Mouse (Mus musculus): ENCODE data around the gene B3gat3. TPM values are rescaled to one million over a fixed set of nuclear protein-coding genes. Genes with fewer than 3 reads are reported as not detected.
A peak's percentile ranks its signal among the peaks of the same experiment; 100 is the strongest.

Gene B3gat3
- polyA plus RNA-seq, 1 experiment from 2014 or later: 51.5 TPM

DNA sequence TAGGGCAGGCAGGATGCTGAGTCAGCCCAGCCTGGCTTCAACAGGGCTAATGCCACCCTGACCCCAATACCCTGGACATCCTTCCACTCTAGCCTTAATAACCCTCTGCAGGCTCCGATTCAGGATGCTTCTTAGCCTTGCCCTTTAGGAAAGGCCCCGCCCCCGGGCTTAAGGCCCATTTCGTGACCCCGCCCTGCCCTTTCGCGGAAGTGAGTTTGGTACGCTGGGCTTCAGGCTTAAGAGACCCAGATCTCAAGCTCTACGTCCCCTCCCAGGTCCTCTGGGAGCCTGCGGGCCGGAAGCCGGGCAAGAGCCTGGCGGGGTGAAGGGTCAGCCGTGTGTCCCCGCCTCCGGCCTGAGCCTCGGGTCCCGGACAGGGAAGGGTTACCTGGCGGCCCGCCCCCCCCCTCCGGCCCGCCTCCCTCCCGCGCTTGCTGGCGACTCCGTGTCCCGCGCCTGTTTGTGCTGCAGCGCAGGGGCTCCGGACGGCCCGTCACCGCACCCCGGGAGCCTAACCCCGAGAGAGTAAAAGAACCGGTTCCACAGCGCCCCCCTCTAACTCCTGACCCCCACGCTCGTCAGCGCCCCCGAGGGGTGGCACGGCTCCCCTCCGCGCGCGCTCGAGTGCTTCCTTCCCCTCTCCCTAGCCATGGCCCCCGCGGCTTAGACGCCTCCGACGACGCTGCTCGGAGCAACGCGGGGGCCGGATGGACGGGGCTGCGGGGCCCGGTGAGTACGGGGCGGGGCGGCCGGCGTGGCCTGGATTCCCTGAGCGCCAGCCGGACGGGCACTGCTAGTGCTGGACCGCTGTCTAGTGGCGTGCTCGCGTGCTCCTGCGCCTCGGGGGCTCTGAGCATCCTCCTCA is 9.3 kb downstream of the B3gat3 start, which contains the start of the genes Rom1 and Eml3:
Gene Rom1, minus strand, starts transcription at position 133 of the 865 bp plus-strand sequence.
Gene Eml3, plus strand, starts transcription at position 329 of the 865 bp plus-strand sequence.
- peak within 1 kb of the TSS; percentile 84 for H3K4me3 ChIP-seq (replicated peaks)
- H3K9ac ChIP-seq: peak within 1 kb of the TSS; percentile 68
- no peaks in the 10 kb centered on the region for H3K27me3 ChIP-seq
- peaks cover 48% of the 10 kb centered on the region for H3K36me3 ChIP-seq
- no peaks in the 10 kb centered on the region for H3K9me3 ChIP-seq (replicated peaks)
- WGBS: under 1% methylated on average over 61 of the region's 74 CpGs
- H3K27ac ChIP-seq (replicated peaks): peak within 1 kb of the TSS; percentile 83
- ATAC-seq (ENCODE audit: insufficient number of reproducible peaks, low FRiP score, low TSS enrichment, low read depth): peak; percentile 76
- peak within 1 kb of the TSS; percentile 73 for H3K4me2 ChIP-seq (replicated peaks)
- H3K4me1 ChIP-seq: peaks cover 18% of the 10 kb centered on the region

DNA sequence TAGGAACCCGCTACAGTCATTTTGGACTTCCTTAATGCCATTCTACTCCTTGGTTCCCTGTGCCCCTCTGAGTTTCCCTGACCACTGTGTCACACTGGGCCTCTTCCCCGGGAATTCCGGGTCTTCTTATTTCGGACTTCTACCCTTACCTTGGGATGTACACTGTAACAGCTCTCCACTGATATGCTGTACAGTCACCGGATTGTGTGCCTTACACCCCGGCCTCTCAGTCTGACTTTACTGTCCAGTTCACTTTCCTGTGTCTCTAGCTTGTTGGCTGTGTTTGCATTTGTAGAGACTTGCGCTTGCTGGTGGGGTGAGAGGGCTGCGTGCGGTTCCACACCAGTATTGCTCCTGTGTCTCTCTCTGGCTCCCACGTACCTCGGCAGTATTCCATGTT is 9.9 kb downstream of the B3gat3 start:
- WGBS: 8% methylated on average over 11 of the region's 11 CpGs
- peak overlapping the region; percentile 73 for H3K4me2 ChIP-seq (replicated peaks)
- H3K9ac ChIP-seq: peak overlapping the region; percentile 68
- peak overlapping the region; percentile 83 for H3K27ac ChIP-seq (replicated peaks)
- peaks cover 18% of the 10 kb centered on the region for H3K4me1 ChIP-seq
- peaks cover 54% of the 10 kb centered on the region for H3K36me3 ChIP-seq
- H3K4me3 ChIP-seq (replicated peaks): peak overlapping the region; percentile 84
- H3K9me3 ChIP-seq (replicated peaks): no peaks in the 10 kb centered on the region
- H3K27me3 ChIP-seq: no peaks in the 10 kb centered on the region
- no peak for ATAC-seq (ENCODE audit: insufficient number of reproducible peaks, low FRiP score, low TSS enrichment, low read depth)

DNA sequence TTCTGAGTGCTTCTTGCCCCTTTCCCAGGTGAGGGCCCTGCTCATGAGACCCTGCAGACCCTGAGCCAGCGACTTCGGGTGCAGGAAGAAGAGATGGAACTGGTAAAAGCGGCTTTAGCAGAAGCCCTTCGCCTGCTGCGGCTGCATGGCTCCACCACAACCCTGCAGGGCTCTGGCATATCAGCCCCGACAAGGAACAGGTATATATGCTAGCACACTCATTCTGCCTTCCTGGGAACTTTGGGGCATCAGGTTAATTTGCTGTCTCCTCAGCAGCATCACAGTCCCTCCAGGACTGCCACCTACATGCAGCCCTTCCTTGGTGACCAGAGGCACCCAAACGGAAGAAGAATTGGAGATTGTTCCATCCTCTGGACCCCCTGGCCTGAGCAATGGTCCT is 10.6 kb downstream of the B3gat3 start:
- Histone ChIP-seq H3K9me3 (replicated peaks) (no peaks in the 10 kb centered on the region), H3K27ac (replicated peaks) (no peak overlapping the region), H3K36me3 (peaks cover 55% of the 10 kb centered on the region), H3K27me3 (no peaks in the 10 kb centered on the region), H3K4me1 (peaks cover 18% of the 10 kb centered on the region), H3K4me2 (replicated peaks) (peak overlapping the region; percentile 73), H3K4me3 (replicated peaks) (peak overlapping the region; percentile 84), H3K9ac (0 out of 2 replicates have a peak overlapping the region, but pooled peaks have one; percentile 68)
- ATAC-seq (ENCODE audit: insufficient number of reproducible peaks, low FRiP score, low TSS enrichment, low read depth): no peak
- WGBS: 60% methylated on average over 7 of the region's 7 CpGs

DNA sequence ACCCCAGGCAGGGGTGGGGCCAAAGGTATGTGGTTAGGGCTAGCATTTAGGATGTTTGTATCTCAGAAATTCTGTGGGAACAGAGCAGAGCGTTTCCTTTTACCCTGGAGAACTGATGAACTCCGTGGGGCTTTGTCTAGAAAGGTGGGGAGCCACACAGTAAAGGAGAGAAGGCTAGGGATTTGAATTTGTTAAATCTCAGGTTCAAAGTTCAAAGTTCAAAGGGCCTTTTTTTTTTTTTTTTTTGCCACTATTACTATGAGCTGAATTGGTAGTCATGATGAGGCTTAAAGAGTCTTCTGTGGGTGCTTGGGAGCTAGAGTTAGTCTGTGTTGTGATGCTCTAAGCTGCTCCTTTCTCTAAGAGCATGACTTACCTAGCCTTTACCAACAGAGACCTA is 16.6 kb downstream of the B3gat3 start:
- H3K9me3 ChIP-seq (replicated peaks): no peaks in the 10 kb centered on the region
- H3K9ac ChIP-seq: no peak overlapping the region
- H3K36me3 ChIP-seq: peaks cover 70% of the 10 kb centered on the region
- 88% methylated on average over 2 of the region's 2 CpGs for WGBS
- H3K27me3 ChIP-seq: no peaks in the 10 kb centered on the region
- no peak overlapping the region for H3K4me2 ChIP-seq (replicated peaks)
- no peak overlapping the region for H3K27ac ChIP-seq (replicated peaks)
- no peak overlapping the region for H3K4me3 ChIP-seq (replicated peaks)
- no peak for ATAC-seq (ENCODE audit: insufficient number of reproducible peaks, low FRiP score, low TSS enrichment, low read depth)
- peaks cover 10% of the 10 kb centered on the region for H3K4me1 ChIP-seq

DNA sequence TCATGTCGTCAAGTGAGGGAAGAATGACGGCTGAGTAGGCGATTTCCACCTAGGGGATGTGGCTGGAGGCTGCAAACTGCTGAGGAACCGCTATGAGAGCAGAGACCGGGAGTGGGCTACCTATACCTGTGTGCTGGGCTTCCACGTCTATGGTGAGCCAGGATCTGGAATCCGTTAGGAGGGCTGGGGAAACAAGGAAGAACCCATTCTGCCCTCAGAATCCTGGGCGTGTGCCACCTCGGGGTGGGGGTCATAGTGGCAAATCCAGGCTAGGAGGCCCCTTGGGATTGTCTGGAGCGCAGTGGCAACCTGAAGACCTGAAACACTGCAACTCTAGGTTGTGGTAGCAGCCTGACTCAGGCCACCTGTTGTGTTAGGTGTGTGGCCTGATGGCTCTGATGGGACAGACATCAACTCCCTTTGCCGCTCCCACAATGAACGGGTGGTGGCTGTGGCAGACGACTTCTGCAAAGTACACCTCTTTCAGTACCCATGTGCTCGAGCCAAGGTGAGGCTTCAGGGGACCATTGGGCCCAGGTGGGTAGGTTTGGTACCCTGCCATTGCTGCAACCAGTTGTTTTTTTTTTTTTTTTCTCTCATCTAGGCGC is 20.5 kb downstream of the B3gat3 start:
- Histone ChIP-seq H3K36me3 (peaks cover 49% of the 10 kb centered on the region), H3K27ac (replicated peaks) (peak overlapping the region; percentile 99), H3K4me3 (replicated peaks) (peak overlapping the region; percentile 68; the same call in 1 of the 2 replicates), H3K9me3 (replicated peaks) (no peaks in the 10 kb centered on the region), H3K4me1 (peaks cover 39% of the 10 kb centered on the region), H3K4me2 (replicated peaks) (peak overlapping the region; percentile 61; the same call in 1 of the 2 replicates), H3K27me3 (no peaks in the 10 kb centered on the region), H3K9ac (peak overlapping the region; percentile 21; the same call in 1 of the 2 replicates)
- ATAC-seq (ENCODE audit: insufficient number of reproducible peaks, low FRiP score, low TSS enrichment, low read depth): no peak
- WGBS: 69% methylated on average over 15 of the region's 15 CpGs

DNA sequence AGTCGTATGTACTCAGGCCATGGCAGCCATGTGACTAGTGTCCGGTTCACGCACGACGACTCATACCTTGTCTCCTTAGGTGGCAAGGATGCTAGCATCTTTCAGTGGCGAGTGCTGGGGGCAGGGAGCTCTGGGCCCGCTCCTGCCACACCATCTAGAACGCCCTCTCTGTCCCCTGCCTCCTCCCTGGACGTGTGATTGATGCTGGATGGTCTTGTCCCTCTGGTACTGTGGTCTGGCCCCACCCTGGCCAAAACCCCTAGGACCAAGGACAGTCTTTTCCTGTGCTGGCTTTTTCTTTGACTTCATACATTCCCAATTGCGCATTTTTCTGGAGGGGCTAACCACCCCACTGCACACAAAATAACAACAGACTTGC is 21.0 kb downstream of the B3gat3 start:
- H3K27me3 ChIP-seq: no peaks in the 10 kb centered on the region
- H3K9ac ChIP-seq: peak overlapping the region; percentile 21; the same call in 1 of the 2 replicates
- no peaks in the 10 kb centered on the region for H3K9me3 ChIP-seq (replicated peaks)
- peak overlapping the region; percentile 99 for H3K27ac ChIP-seq (replicated peaks)
- peak overlapping the region; percentile 61 for H3K4me2 ChIP-seq (replicated peaks)
- H3K4me3 ChIP-seq (replicated peaks): peak overlapping the region; percentile 68
- peaks cover 40% of the 10 kb centered on the region for H3K4me1 ChIP-seq
- WGBS: 36% methylated on average over 10 of the region's 10 CpGs
- 0 out of 2 replicates have a peak, but pooled peaks have one; percentile 2 for ATAC-seq (ENCODE audit: insufficient number of reproducible peaks, low FRiP score, low TSS enrichment, low read depth)
- H3K36me3 ChIP-seq: peaks cover 50% of the 10 kb centered on the region

DNA sequence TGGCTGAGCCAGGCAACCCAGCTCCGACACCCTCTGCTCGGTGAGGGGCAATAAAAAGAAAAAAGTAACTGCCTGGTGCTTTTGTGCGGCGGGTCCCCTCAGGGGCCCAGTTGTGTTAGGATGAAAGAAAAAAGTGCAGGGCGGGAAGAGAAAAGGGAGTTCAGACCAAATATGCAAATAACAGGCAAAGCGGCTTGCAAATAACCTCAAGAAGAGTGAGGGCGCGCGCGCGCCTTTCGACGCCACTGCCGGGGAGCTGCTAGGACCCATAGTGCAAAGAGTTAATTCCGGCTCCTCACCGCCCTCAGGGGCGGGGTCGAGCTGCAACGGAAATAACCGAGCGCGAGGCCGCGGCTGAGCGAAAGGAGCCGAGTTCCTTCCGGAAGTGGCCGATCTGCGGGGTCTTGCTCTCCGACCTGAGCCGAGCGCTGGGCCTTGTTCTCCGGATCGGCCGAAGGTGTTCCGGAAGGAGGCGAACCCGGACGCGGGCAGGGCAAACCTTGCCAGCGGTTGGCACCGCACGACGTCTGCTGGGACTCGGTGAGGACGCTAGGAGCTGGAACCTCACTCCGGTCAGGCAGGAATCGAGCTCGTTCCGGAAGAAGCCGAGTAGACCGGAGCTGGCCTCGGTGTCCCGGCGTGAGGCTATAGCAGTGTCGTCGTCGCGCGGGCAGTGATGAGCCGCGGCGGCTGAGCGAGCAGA is 21.5 kb downstream of the B3gat3 start, which contains the start of gene Mta2:
Gene Mta2, plus strand, starts transcription at position 361 of the 703 bp plus-strand sequence.
- Histone ChIP-seq H3K4me3 (replicated peaks) (peak within 1 kb of the TSS; percentile 68), H3K9me3 (replicated peaks) (no peaks in the 10 kb centered on the region), H3K27ac (replicated peaks) (peak within 1 kb of the TSS; percentile 99), H3K4me1 (peaks cover 40% of the 10 kb centered on the region), H3K9ac (peak within 1 kb of the TSS; percentile 97), H3K27me3 (no peaks in the 10 kb centered on the region), H3K4me2 (replicated peaks) (peak within 1 kb of the TSS; percentile 61), H3K36me3 (peaks cover 49% of the 10 kb centered on the region)
- under 1% methylated on average over 64 of the region's 64 CpGs for WGBS
- peak; percentile 92 for ATAC-seq (ENCODE audit: insufficient number of reproducible peaks, low FRiP score, low TSS enrichment, low read depth)

DNA sequence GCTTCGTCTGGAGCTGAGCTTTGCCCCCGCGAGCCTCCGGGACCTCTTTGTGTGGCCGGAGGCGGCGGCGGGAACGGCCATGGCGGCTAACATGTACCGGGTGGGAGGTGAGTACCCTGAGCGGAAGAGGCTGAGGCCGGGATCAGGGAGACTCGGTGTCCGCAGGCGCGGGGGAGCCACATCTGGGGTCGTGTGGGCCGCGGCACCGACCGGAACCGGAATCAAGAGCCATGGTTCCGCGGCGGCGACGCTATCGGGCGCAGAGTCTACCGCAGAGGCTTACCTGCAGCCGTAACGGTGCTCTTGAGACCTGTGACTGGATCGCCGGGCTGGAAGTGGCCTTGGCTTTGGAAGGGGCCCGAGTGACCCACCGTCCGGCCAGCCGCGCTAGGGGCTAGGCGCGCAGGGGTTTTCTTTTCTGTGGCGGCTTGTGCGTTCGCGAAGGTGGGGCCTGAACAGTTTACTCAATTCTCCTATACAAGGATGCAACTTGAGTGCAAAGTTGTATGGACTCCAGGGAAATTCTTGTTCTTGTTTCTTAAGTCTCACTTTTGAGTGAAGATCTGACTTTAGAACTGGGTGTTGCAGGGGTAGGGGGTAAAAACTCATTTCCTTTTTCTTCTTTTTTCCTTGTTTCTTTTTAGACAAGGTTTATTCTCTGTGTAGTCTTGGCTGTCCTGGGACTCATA is 22.2 kb downstream of the B3gat3 start:
- WGBS: under 1% methylated on average over 46 of the region's 46 CpGs
- ATAC-seq (ENCODE audit: insufficient number of reproducible peaks, low FRiP score, low TSS enrichment, low read depth): peak; percentile 36
- Histone ChIP-seq H3K36me3 (peaks cover 48% of the 10 kb centered on the region), H3K4me3 (replicated peaks) (peak overlapping the region; percentile 68), H3K9ac (peak overlapping the region; percentile 97), H3K9me3 (replicated peaks) (no peaks in the 10 kb centered on the region), H3K4me2 (replicated peaks) (peak overlapping the region; percentile 61), H3K27me3 (no peaks in the 10 kb centered on the region), H3K4me1 (peaks cover 40% of the 10 kb centered on the region), H3K27ac (replicated peaks) (peak overlapping the region; percentile 99)

DNA sequence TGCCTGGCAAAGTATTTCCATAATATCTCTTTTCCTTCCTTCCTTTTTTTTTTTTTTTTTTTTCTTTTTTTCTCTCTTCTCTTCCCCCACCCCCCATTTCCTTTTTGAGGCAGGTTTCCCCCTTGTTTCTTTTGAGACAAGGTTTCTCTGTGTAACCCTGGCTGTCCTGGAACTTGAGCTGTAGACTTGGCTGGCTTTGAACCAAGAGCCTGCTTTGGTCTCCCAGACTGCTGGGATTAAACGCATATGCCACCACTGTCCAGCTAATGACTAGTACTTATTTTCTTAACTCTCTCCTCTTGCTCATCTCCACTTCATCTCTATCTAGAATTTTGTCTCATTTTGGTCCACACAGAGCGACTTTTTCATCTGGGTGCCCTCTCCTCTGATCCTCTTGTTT is 22.9 kb downstream of the B3gat3 start:
- Histone ChIP-seq H3K27ac (replicated peaks) (peak overlapping the region; percentile 99), H3K9me3 (replicated peaks) (no peaks in the 10 kb centered on the region), H3K4me2 (replicated peaks) (peak overlapping the region; percentile 61), H3K9ac (peak overlapping the region; percentile 97), H3K36me3 (peaks cover 51% of the 10 kb centered on the region), H3K4me1 (peaks cover 40% of the 10 kb centered on the region), H3K27me3 (no peaks in the 10 kb centered on the region), H3K4me3 (replicated peaks) (peak overlapping the region; percentile 68)
- ATAC-seq (ENCODE audit: insufficient number of reproducible peaks, low FRiP score, low TSS enrichment, low read depth): no peak
- WGBS: 43% methylated on average over 2 of the region's 2 CpGs

DNA sequence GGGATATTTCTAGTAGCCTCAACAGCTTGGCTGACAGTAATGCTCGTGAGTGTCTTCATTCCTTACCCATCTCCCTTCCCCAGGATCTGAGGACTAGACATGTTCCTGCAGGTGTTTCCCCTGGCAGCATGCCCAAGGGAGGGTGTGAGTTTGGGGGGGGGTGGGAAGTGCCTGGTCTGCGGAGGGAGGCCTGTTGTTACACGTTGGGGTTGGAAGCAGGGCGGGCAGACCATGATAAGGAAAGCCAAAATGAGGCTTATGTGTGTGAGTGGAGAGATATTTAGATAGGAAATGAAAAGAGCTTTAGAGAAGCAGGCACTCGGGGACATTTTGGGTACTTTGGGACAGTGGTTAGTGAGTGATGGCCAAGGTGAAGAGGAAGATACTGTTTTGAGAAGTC is 23.9 kb downstream of the B3gat3 start:
- H3K4me1 ChIP-seq: peaks cover 40% of the 10 kb centered on the region
- no peaks in the 10 kb centered on the region for H3K9me3 ChIP-seq (replicated peaks)
- H3K27me3 ChIP-seq: no peaks in the 10 kb centered on the region
- H3K4me2 ChIP-seq (replicated peaks): peak overlapping the region; percentile 61
- H3K27ac ChIP-seq (replicated peaks): peak overlapping the region; percentile 99
- ATAC-seq (ENCODE audit: insufficient number of reproducible peaks, low FRiP score, low TSS enrichment, low read depth): no peak
- H3K4me3 ChIP-seq (replicated peaks): peak overlapping the region; percentile 68
- WGBS: 43% methylated on average over 5 of the region's 5 CpGs
- H3K9ac ChIP-seq: peak overlapping the region; percentile 22
- peaks cover 51% of the 10 kb centered on the region for H3K36me3 ChIP-seq
